Mouse (Mus musculus): ENCODE results near the gene Satb2. TPM values are rescaled to one million over a fixed set of nuclear protein-coding genes. Genes with fewer than 3 reads are reported as not detected.

The Satb2 gene
- polyA plus RNA-seq, 1 experiment from 2014 or later, result 0.29 TPM

GRCm38 (mm10) chr1:56850446-56850845 lies 128.0 kb downstream of the Satb2 start:
- no peak overlapping the region for H3K9ac ChIP-seq
- ATAC-seq (ENCODE audit: borderline replicate concordance, extremely low read depth, low FRiP score, low TSS enrichment), result no peak
- no peak overlapping the region for H3K4me3 ChIP-seq
- no peaks in the 10 kb centered on the region for H3K36me3 ChIP-seq
- H3K4me2 ChIP-seq, result no peak overlapping the region
- no peaks in the 10 kb centered on the region for H3K4me1 ChIP-seq
- H3K27me3 ChIP-seq, result no peaks in the 10 kb centered on the region
- WGBS, result 90% methylated on average over 8 of the region's 8 CpGs
- no peaks in the 10 kb centered on the region for H3K9me3 ChIP-seq
- no peak overlapping the region for H3K27ac ChIP-seq

- no peaks in the 10 kb centered on the region for H3K36me3 ChIP-seq
- WGBS, result 90% methylated on average over 9 of the region's 9 CpGs
- H3K9ac ChIP-seq, result no peak overlapping the region
- no peaks in the 10 kb centered on the region for H3K9me3 ChIP-seq
- ATAC-seq (ENCODE audit: borderline replicate concordance, extremely low read depth, low FRiP score, low TSS enrichment), result no peak
- no peak overlapping the region for H3K4me2 ChIP-seq
- H3K4me3 ChIP-seq, result no peak overlapping the region
- no peak overlapping the region for H3K27ac ChIP-seq
- H3K27me3 ChIP-seq, result no peaks in the 10 kb centered on the region
- no peaks in the 10 kb centered on the region for H3K4me1 ChIP-seq
These were observed 132.1 kb downstream of the Satb2 start for GRCm38 (mm10) chr1:56846358-56846757.

GRCm38 (mm10) chr1:56845523-56846118 lies 132.8 kb downstream of the Satb2 start:
- Histone ChIP-seq H3K4me1 (no peaks in the 10 kb centered on the region), H3K36me3 (no peaks in the 10 kb centered on the region), H3K27me3 (no peaks in the 10 kb centered on the region), H3K27ac (no peak overlapping the region), H3K4me3 (no peak overlapping the region), H3K4me2 (no peak overlapping the region), H3K9ac (no peak overlapping the region), H3K9me3 (no peaks in the 10 kb centered on the region)
- no peak for ATAC-seq (ENCODE audit: borderline replicate concordance, extremely low read depth, low FRiP score, low TSS enrichment)
- 76% methylated on average over 8 of the region's 8 CpGs for WGBS

GRCm38 (mm10) chr1:56844551-56845330 lies 133.7 kb downstream of the Satb2 start:
- Histone ChIP-seq H3K4me2 (no peak overlapping the region), H3K27me3 (no peaks in the 10 kb centered on the region), H3K9me3 (no peaks in the 10 kb centered on the region), H3K9ac (no peak overlapping the region), H3K36me3 (no peaks in the 10 kb centered on the region), H3K4me1 (no peaks in the 10 kb centered on the region), H3K4me3 (no peak overlapping the region), H3K27ac (no peak overlapping the region)
- no peak for ATAC-seq (ENCODE audit: borderline replicate concordance, extremely low read depth, low FRiP score, low TSS enrichment)
- WGBS, result 16% methylated on average over 10 of the region's 10 CpGs

- no peaks in the 10 kb centered on the region for H3K9me3 ChIP-seq
- WGBS, result 22% methylated on average over 1 of the region's 1 CpGs
- no peaks in the 10 kb centered on the region for H3K27me3 ChIP-seq
- no peak overlapping the region for H3K9ac ChIP-seq
- H3K27ac ChIP-seq, result no peak overlapping the region
- H3K36me3 ChIP-seq, result no peaks in the 10 kb centered on the region
- H3K4me1 ChIP-seq, result no peaks in the 10 kb centered on the region
- H3K4me2 ChIP-seq, result no peak overlapping the region
- no peak overlapping the region for H3K4me3 ChIP-seq
- no peak; the same call in 1 of the 2 replicates for ATAC-seq (ENCODE audit: borderline replicate concordance, extremely low read depth, low FRiP score, low TSS enrichment)
These were observed 139.5 kb downstream of the Satb2 start for GRCm38 (mm10) chr1:56838901-56839300.

- Histone ChIP-seq H3K4me2 (no peak overlapping the region), H3K4me3 (no peak overlapping the region)
These were observed 144.2 kb downstream of the Satb2 start for GRCm38 (mm10) chr1:56833984-56834900.

GRCm38 (mm10) chr1:56833307-56833706 lies 145.1 kb downstream of the Satb2 start:
- WGBS, result 67% methylated on average over 6 of the region's 6 CpGs
- Histone ChIP-seq H3K27ac (no peak overlapping the region), H3K27me3 (no peaks in the 10 kb centered on the region), H3K4me3 (no peak overlapping the region), H3K9me3 (no peaks in the 10 kb centered on the region), H3K4me1 (no peaks in the 10 kb centered on the region), H3K36me3 (no peaks in the 10 kb centered on the region), H3K9ac (no peak overlapping the region), H3K4me2 (no peak overlapping the region)
- ATAC-seq (ENCODE audit: borderline replicate concordance, extremely low read depth, low FRiP score, low TSS enrichment), result no peak

More at GRCm38 (mm10) chr1:56833984-56834900, 144.2 kb downstream of the Satb2 start:
- Histone ChIP-seq H3K9me3 (no peaks in the 10 kb centered on the region), H3K36me3 (no peaks in the 10 kb centered on the region), H3K27me3 (no peaks in the 10 kb centered on the region), H3K9ac (no peak overlapping the region), H3K4me1 (no peaks in the 10 kb centered on the region), H3K27ac (no peak overlapping the region)
- WGBS, result 74% methylated on average over 6 of the region's 6 CpGs
- ATAC-seq (ENCODE audit: borderline replicate concordance, extremely low read depth, low FRiP score, low TSS enrichment), result no peak

- Histone ChIP-seq H3K9ac (no peak overlapping the region), H3K27me3 (no peaks in the 10 kb centered on the region), H3K27ac (no peak overlapping the region), H3K4me2 (no peak overlapping the region), H3K4me1 (no peaks in the 10 kb centered on the region), H3K9me3 (no peaks in the 10 kb centered on the region), H3K4me3 (no peak overlapping the region), H3K36me3 (no peaks in the 10 kb centered on the region)
- 87% methylated on average over 8 of the region's 8 CpGs for WGBS
- ATAC-seq (ENCODE audit: borderline replicate concordance, extremely low read depth, low FRiP score, low TSS enrichment), result no peak
These were observed 145.7 kb downstream of the Satb2 start for GRCm38 (mm10) chr1:56832738-56833137.

GRCm38 (mm10) chr1:56822735-56823134 lies 155.7 kb downstream of the Satb2 start:
- 93% methylated on average over 5 of the region's 5 CpGs for WGBS
- no peak overlapping the region for H3K4me2 ChIP-seq
- no peak overlapping the region for H3K27ac ChIP-seq
- H3K27me3 ChIP-seq, result no peaks in the 10 kb centered on the region
- no peaks in the 10 kb centered on the region for H3K9me3 ChIP-seq
- no peak overlapping the region for H3K4me3 ChIP-seq
- H3K4me1 ChIP-seq, result no peaks in the 10 kb centered on the region
- no peaks in the 10 kb centered on the region for H3K36me3 ChIP-seq
- H3K9ac ChIP-seq, result no peak overlapping the region
- no peak for ATAC-seq (ENCODE audit: borderline replicate concordance, extremely low read depth, low FRiP score, low TSS enrichment)

- no peaks in the 10 kb centered on the region for H3K9me3 ChIP-seq
- H3K36me3 ChIP-seq, result no peaks in the 10 kb centered on the region
- ATAC-seq (ENCODE audit: borderline replicate concordance, extremely low read depth, low FRiP score, low TSS enrichment), result no peak
- no peaks in the 10 kb centered on the region for H3K27me3 ChIP-seq
- no peak overlapping the region for H3K27ac ChIP-seq
- 67% methylated on average over 3 of the region's 3 CpGs for WGBS
- no peak overlapping the region for H3K4me3 ChIP-seq
- no peak overlapping the region for H3K9ac ChIP-seq
- no peaks in the 10 kb centered on the region for H3K4me1 ChIP-seq
- no peak overlapping the region for H3K4me2 ChIP-seq
These were observed 156.4 kb downstream of the Satb2 start for GRCm38 (mm10) chr1:56822025-56822424.

GRCm38 (mm10) chr1:56813506-56813905 lies 164.9 kb downstream of the Satb2 start:
- ATAC-seq (ENCODE audit: borderline replicate concordance, extremely low read depth, low FRiP score, low TSS enrichment), result no peak
- no peak overlapping the region for H3K4me3 ChIP-seq

GRCm38 (mm10) chr1:56812961-56813360 lies 165.5 kb downstream of the Satb2 start:
- no peak overlapping the region for H3K4me2 ChIP-seq
- no peak for ATAC-seq (ENCODE audit: borderline replicate concordance, extremely low read depth, low FRiP score, low TSS enrichment)
- WGBS, result 67% methylated on average over 4 of the region's 4 CpGs
- H3K4me3 ChIP-seq, result no peak overlapping the region
- H3K9me3 ChIP-seq, result no peaks in the 10 kb centered on the region
- H3K4me1 ChIP-seq, result no peaks in the 10 kb centered on the region
- H3K36me3 ChIP-seq, result no peaks in the 10 kb centered on the region
- no peaks in the 10 kb centered on the region for H3K27me3 ChIP-seq
- H3K9ac ChIP-seq, result no peak overlapping the region
- no peak overlapping the region for H3K27ac ChIP-seq

More at GRCm38 (mm10) chr1:56813506-56813905, 164.9 kb downstream of the Satb2 start:
- Histone ChIP-seq H3K9me3 (no peaks in the 10 kb centered on the region), H3K27me3 (no peaks in the 10 kb centered on the region), H3K36me3 (no peaks in the 10 kb centered on the region), H3K4me1 (no peaks in the 10 kb centered on the region), H3K9ac (no peak overlapping the region), H3K4me2 (no peak overlapping the region), H3K27ac (no peak overlapping the region)

Data from lung, embryonic 15.5 days (tissue).